Mouse (Mus musculus): Measurements from ENCODE around the gene Slk. TPM values are rescaled to one million over a fixed set of nuclear protein-coding genes. Genes with fewer than 3 reads are reported as not detected.
"Not testable (repeated sequence)": the region's sequence is repeated elsewhere in the genome, so short reads cannot be mapped to it uniquely, and the experiment has no call there.

Slk gene
- total and polyA plus RNA-seq, 2 experiments from 2014 or later: 17.7 to 45.8 TPM

DNA sequence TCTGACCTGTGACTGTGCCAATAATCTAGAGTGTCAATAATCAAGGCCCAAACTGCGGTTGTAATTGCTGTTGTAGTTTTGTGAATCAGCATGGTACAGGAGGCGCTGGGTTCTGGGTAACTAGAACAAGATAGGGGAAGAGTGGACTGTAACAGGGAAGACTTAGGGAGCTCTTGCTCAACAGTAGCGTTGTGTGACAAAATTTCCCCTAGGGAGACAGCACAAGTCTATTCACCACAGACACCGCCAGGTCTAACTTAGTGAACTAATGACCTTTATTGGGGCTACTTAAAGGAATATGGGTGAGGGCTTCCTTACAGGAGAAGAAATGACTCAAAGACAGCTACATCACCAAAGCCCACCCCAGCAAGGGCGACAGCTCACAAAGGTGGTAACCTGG lies 9.4 kb upstream of the Slk start:
- H3K36me3 ChIP-seq (replicated peaks; ENCODE audit: control insufficient read depth, insufficient read depth, low read length): no peaks in the 10 kb centered on the region
- H3K4me3 ChIP-seq (ENCODE audit: low read depth, low read length): no peak overlapping the region
- ATAC-seq (ENCODE audit: insufficient read depth, low read depth) (no peak), DNase-seq (ENCODE audit: low spot score) (no peak)
- H3K4me2 ChIP-seq (ENCODE audit: low read depth, low read length): no peak overlapping the region
- no peak overlapping the region for H3K27ac ChIP-seq (ENCODE audit: low read depth)
- H3K9ac ChIP-seq (replicated peaks; ENCODE audit: low read depth, low read length): no peak overlapping the region
- no peak for TF ChIP-seq CTCF (IDR thresholded peaks at IDR 0.05; ENCODE audit: low read depth)
- no peak for TF ChIP-seq EP300 (IDR thresholded peaks at IDR 0.05; ENCODE audit: low read depth)
- 91% methylated on average over 5 of the region's 5 CpGs for WGBS
- H3K4me1 ChIP-seq (ENCODE audit: control insufficient read depth, insufficient read depth): peaks cover 5% of the 10 kb centered on the region; the same call in 1 of the 2 replicates
- H3K9me3 ChIP-seq (replicated peaks; ENCODE audit: control insufficient read depth, low read length): no peaks in the 10 kb centered on the region
- H3K27me3 ChIP-seq (ENCODE audit: control insufficient read depth, insufficient read depth, low read length): no peaks in the 10 kb centered on the region

DNA sequence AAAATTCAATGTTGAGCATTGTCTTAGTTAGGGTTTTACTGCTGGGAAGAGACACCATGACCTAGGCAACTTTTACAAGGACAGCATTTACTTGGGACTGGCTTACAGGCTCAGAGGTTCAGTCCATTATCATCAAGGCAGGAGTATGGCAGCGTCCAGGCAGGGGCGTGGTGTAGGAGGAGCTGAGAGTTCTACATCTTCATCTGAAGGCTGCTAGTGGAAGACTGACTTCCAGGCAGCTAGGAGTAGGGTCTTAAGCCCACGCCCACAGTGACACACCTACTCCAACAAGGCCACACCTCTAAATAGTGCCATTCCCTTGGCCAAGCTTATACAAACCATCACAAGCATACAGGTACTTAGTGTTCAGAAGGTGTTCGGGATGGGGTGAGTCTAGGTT lies 7.5 kb upstream of the Slk start:
- WGBS: 74% methylated on average over 4 of the region's 4 CpGs
- H3K9ac ChIP-seq (replicated peaks; ENCODE audit: low read depth, low read length); H3K4me3 ChIP-seq (ENCODE audit: low read depth, low read length); ATAC-seq (ENCODE audit: insufficient read depth, low read depth); H3K36me3 ChIP-seq (replicated peaks; ENCODE audit: control insufficient read depth, insufficient read depth, low read length); H3K27me3 ChIP-seq (ENCODE audit: control insufficient read depth, insufficient read depth, low read length); H3K4me2 ChIP-seq (ENCODE audit: low read depth, low read length); H3K4me1 ChIP-seq (ENCODE audit: control insufficient read depth, insufficient read depth); DNase-seq (ENCODE audit: low spot score); H3K9me3 ChIP-seq (replicated peaks; ENCODE audit: control insufficient read depth, low read length): not testable (repeated sequence)
- peak overlapping the region; percentile 51; the same call in 1 of the 2 replicates for H3K27ac ChIP-seq (ENCODE audit: low read depth)

DNA sequence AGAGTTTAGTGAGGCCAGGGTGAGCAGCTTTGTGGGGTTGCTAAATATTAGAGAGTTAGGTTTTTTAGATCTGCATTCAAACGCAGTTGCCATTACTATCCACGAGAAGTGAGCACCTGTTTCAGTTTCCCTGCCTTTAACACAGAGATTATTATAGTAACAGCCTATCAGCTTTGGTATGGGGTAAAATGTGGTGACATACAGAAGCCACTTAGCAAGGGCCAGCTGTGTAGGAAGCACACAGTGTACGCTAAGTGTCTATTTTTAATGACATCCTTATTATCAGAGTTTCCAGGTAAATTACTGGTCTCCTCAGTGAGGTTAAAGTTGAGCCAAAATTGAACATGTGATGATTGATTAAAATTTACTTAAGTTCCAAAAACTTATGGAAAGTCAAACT lies 5.8 kb upstream of the Slk start:
- H3K27ac ChIP-seq (ENCODE audit: low read depth): peak overlapping the region; percentile 84
- H3K27me3 ChIP-seq (ENCODE audit: control insufficient read depth, insufficient read depth, low read length): no peaks in the 10 kb centered on the region
- DNase-seq (ENCODE audit: low spot score) (peak; percentile 65), ATAC-seq (ENCODE audit: insufficient read depth, low read depth) (peak; percentile 80)
- no peaks in the 10 kb centered on the region for H3K9me3 ChIP-seq (replicated peaks; ENCODE audit: control insufficient read depth, low read length)
- no peak overlapping the region for H3K4me3 ChIP-seq (ENCODE audit: low read depth, low read length)
- no peaks in the 10 kb centered on the region for H3K36me3 ChIP-seq (replicated peaks; ENCODE audit: control insufficient read depth, insufficient read depth, low read length)
- H3K4me1 ChIP-seq (ENCODE audit: control insufficient read depth, insufficient read depth): peaks cover 9% of the 10 kb centered on the region
- TF ChIP-seq EP300 (IDR thresholded peaks at IDR 0.05; ENCODE audit: low read depth) (no peak), CTCF (IDR thresholded peaks at IDR 0.05; ENCODE audit: low read depth) (no peak)
- WGBS: 32% methylated on average over 3 of the region's 3 CpGs
- 0 out of 2 replicates have a peak overlapping the region, but pooled peaks have one; percentile 42 for H3K9ac ChIP-seq (replicated peaks; ENCODE audit: low read depth, low read length)
- H3K4me2 ChIP-seq (ENCODE audit: low read depth, low read length): 0 out of 2 replicates have a peak overlapping the region, but pooled peaks have one; percentile 9

DNA sequence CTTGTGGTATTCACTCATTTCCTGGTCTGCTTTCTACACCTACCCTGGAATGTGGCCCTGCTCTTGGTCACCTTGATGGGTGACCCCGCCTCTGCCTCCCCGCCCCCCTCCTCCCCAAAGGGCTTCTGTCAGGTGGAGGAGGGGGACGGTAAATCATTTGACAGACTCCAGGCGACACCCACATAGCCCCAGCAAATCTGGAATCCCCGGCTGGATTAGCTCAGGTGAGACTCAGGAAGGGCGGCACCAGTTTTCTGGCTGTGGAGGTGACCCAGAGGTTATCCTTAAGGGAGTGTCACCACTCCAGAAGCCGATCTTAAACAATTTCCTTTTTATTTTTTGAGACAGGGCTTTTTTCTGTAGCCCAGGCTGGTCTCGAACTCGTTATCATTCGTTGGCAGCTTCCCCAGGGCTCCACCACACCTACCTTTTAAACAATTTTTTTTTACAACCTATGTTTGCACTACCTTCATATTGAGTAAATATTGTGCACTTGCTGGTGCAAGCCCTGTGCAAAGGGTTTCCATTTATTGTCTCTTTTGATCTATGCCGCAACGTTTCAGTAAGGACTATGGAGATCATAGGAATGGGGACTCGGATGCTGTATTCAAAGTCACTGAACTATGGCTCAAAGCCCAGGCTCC lies 775 bp upstream of the Slk start:
- Histone ChIP-seq H3K4me3 (ENCODE audit: low read depth, low read length) (peak overlapping the region; percentile 80), H3K36me3 (replicated peaks; ENCODE audit: control insufficient read depth, insufficient read depth, low read length) (no peaks in the 10 kb centered on the region), H3K4me1 (ENCODE audit: control insufficient read depth, insufficient read depth) (peaks cover 16% of the 10 kb centered on the region), H3K27me3 (ENCODE audit: control insufficient read depth, insufficient read depth, low read length) (no peaks in the 10 kb centered on the region), H3K27ac (ENCODE audit: low read depth) (peak overlapping the region; percentile 99), H3K9me3 (replicated peaks; ENCODE audit: control insufficient read depth, low read length) (no peaks in the 10 kb centered on the region), H3K9ac (replicated peaks; ENCODE audit: low read depth, low read length) (peak overlapping the region; percentile 100), H3K4me2 (ENCODE audit: low read depth, low read length) (peak overlapping the region; percentile 71)
- DNase-seq (ENCODE audit: low spot score) (no peak), ATAC-seq (ENCODE audit: insufficient read depth, low read depth) (no peak)
- WGBS: 17% methylated on average over 13 of the region's 13 CpGs
- TF ChIP-seq EP300 (IDR thresholded peaks at IDR 0.05; ENCODE audit: low read depth): no peak
- no peak for TF ChIP-seq CTCF (IDR thresholded peaks at IDR 0.05; ENCODE audit: low read depth)

DNA sequence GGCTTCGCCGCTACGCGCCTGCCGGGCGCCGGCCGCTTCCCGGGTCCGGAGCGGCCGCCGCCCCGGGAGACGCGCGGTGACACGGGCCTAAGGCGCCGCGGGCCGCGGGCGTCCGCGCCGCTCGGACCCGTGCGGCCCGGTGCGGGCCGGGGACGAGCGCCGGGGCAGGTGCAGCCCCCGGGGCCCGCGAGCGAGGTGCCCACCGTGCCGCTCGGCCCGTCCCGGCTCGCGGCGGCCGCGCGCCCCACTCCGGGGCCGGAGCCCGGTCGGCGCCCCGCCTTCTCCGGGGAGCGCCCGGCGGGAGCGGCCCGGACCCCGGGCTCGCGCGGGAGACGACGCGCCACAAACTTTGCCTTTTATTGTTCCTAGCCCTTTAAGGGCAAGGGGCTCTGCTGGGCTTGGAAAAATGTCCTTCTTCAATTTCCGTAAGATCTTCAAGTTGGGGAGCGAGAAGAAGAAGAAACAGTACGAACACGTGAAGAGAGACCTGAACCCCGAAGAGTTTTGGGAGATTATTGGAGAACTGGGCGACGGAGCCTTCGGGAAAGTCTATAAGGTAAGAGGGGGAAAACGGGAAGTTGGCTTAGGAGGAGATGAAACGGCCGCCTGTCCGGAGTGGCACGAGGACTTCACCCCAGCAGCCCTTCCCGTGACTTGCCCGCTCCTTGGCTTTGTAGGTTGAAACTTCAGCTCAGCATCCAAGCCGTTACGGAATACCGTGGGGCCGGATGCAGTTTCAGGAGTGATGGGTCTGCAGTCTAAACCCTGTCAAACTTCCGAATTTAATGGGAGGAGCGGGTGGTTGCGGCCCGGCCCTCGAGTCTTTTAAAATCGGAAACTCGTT lies 532 bp downstream of the Slk start:
- Histone ChIP-seq H3K9ac (replicated peaks; ENCODE audit: low read depth, low read length) (peak overlapping the region; percentile 100), H3K9me3 (replicated peaks; ENCODE audit: control insufficient read depth, low read length) (no peaks in the 10 kb centered on the region), H3K27ac (ENCODE audit: low read depth) (peak overlapping the region; percentile 99), H3K36me3 (replicated peaks; ENCODE audit: control insufficient read depth, insufficient read depth, low read length) (no peaks in the 10 kb centered on the region), H3K4me3 (ENCODE audit: low read depth, low read length) (peak overlapping the region; percentile 80), H3K4me1 (ENCODE audit: control insufficient read depth, insufficient read depth) (peaks cover 24% of the 10 kb centered on the region), H3K27me3 (ENCODE audit: control insufficient read depth, insufficient read depth, low read length) (no peaks in the 10 kb centered on the region), H3K4me2 (ENCODE audit: low read depth, low read length) (peak overlapping the region; percentile 71)
- WGBS: under 1% methylated on average over 85 of the region's 96 CpGs
- TF ChIP-seq CTCF (IDR thresholded peaks at IDR 0.05; ENCODE audit: low read depth) (no peak), EP300 (IDR thresholded peaks at IDR 0.05; ENCODE audit: low read depth) (no peak)
- peak; percentile 40 for DNase-seq (ENCODE audit: low spot score)
- ATAC-seq (ENCODE audit: insufficient read depth, low read depth): peak; percentile 62

All from heart, postnatal 0 days (tissue).